Mouse (Mus musculus) thymus, postnatal 4 days (tissue): ENCODE measurements at regions not wholly inside any gene's neighbourhood (a gene's known extent, or its start where the extent isn't known, plus 50 kb on each side); places are given as distances from the start of the nearest gene placed in this dataset.
"Not testable (repeated sequence)": the region's sequence is repeated elsewhere in the genome, so short reads cannot be mapped to it uniquely, and the experiment has no call there.

ENCODE experiments used
- DNase-seq: peaks from one replicate; pipeline ENCODE4 v3.0.0; 2021

- DNase-seq, result not testable (repeated sequence)
Observed at GRCm38 (mm10) chr5:4356555-4357273, 164.5 kb downstream of the Mterf1b start.

- not testable (repeated sequence) for DNase-seq
Observed at GRCm38 (mm10) chr5:4361547-4361946, 169.4 kb downstream of the Mterf1b start.

DNA sequence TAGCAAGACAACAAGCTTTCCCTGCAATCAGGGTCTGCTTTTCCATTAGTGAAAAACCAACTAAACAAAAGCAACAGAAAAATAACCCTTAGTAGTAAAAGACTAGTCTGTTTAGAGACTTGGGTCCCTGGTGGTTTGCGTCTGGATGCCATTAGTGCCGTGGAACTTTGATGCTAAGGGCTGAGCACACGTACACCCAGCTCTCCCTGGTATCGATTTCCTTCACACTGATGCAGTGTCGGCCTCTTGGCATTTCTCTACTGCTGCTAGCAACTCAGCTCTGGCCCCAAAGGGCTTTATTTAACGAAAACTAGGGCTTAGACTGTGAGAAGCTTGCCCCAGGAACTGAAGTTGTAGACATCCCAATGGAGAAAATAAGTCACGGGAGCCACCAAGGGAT lies 192.6 kb downstream of the Mterf1b start:
- DNase-seq, result not testable (repeated sequence)

DNA sequence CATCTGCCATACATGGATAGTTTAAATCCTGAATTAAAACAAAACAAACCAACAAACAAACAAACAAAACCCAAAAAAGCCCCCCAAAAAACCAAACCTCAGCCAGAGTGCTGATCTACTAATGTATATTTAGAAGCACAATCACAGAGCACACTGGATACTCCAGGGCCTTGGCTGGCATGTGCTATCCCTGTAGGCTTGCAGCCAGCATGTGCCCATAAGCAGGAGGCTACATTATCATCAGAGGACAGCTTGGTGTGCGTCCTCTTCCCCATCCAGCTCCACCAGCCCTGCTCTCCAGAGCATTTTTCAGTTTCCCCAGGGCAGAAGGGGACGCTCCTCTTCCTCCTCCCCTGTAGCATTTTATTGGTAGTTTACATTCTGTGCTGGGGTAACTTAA lies 198.9 kb downstream of the Mterf1b start:
- no peak for DNase-seq

DNA sequence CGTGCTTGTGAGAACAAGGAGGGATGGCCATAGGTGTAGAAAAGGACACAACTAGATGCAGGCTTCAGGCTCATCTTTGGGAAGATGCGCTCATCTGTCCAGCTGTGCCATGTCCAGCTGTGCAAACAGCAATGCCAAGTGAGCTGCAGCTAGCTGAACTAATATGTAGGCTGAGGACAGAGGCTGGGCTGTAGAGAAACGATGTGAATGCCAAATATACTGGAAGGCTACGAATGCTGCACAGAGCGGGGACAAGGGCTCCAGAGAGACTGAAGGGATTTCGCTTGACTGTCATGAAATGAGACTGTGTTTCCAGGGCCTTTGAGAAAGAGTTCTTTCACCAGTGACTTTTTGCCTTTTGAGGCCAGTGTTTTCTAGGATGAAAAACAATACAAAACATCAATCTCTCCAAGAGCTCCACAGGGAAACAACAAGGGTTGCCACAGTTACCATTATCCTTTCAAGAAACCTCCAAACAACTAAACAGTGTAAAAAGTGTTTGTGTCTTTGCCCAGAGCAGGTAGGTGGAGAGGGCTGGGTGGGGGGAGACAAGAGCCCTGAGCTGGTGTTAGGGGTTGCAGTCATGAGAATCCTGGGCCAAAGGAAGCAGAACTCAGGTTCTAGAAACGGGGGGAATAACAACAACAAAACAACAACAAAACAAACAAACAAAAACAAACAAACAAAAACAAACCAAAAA lies 202.3 kb downstream of the Mterf1b start:
- not testable (repeated sequence) for DNase-seq

DNA sequence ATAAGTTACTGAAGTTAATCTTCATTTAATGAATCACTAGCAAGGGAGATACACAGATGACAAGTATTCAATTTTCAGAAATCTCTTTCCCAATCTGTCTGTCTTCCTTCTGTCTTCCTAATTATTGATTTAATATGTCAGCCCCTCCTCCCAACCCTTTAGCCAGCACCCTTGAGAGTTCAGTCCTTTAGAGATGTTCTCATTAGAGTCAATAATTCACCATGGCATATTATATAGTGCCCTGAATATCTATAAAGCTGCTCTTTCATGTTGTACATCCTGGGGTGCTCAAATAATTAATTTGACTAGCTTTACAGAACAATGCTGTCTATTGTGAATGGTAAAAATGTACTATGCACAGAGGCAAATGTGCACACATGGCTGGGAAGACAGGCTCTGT lies 205.9 kb downstream of the Mterf1b start:
- no peak for DNase-seq

DNA sequence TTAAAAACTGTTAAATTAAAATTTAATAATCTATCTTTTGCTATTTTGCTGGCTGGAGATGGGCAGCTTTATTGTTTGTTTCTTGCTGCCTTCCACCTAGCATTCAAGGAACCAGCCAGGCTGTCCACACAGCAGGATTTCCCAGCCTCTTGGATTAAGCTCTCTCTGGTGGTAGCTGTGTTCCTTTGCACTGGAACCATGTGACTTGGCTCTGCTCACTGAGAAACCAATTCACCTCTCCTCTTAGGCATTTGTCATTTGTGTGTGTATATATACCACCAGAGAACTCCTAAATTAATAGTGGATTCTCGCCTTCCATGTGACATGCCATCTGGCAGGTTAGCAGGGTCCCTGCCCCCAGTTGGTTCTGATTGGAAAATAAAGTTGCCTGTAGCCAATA lies 225.6 kb downstream of the Mterf1b start:
- no peak for DNase-seq
